Mouse (Mus musculus) limb, embryonic 12.5 days (tissue): ENCODE data around the gene Tmod3. TPM values are rescaled to one million over a fixed set of nuclear protein-coding genes. Genes with fewer than 3 reads are reported as not detected.

Experiments used
- ATAC-seq: fragments of 200-750 bp; cut with Nextera tagmentation; 2 replicates; pipeline ENCODE4 v1.8.0; 2017; ENCODE audit warnings: low read depth, moderate TSS enrichment; ENCODE audit not compliant: insufficient number of reproducible peaks, insufficient read depth, low FRiP score, low TSS enrichment
- H3K27ac ChIP-seq: fragments of 300-500 bp; sonication (generic); 2 replicates; pipeline ENCODE4 v1.5.1; 2016; ENCODE audit warnings: mild to moderate bottlenecking, moderate library complexity
- H3K27me3 ChIP-seq: fragments of 300-500 bp; sonication (generic); 2 replicates; pipeline ENCODE4 v1.6.1; 2016; ENCODE audit warnings: mild to moderate bottlenecking, moderate library complexity
- H3K36me3 ChIP-seq: fragments of 300-500 bp; sonication (generic); 2 replicates; pipeline ENCODE4 v1.6.1; 2016; ENCODE audit warnings: mild to moderate bottlenecking, moderate library complexity
- H3K4me1 ChIP-seq: fragments of 300-500 bp; sonication (generic); replicated peaks from 2 replicates; pipeline ENCODE4 v1.6.1; 2016
- H3K4me2 ChIP-seq: fragments of 300-500 bp; sonication (generic); 2 replicates; pipeline ENCODE4 v1.6.1; 2016; ENCODE audit warnings: mild to moderate bottlenecking, moderate library complexity
- H3K4me3 ChIP-seq: fragments of 300-500 bp; sonication (generic); replicated peaks from 2 replicates; pipeline ENCODE4 v1.5.1; 2016; ENCODE audit warnings: mild to moderate bottlenecking
- H3K9ac ChIP-seq: fragments of 300-500 bp; sonication (generic); replicated peaks from 2 replicates; pipeline ENCODE4 v1.6.1; 2016; ENCODE audit warnings: mild to moderate bottlenecking, moderate library complexity
- H3K9me3 ChIP-seq: fragments of 300-500 bp; sonication (generic); 2 replicates; pipeline ENCODE4 v1.6.1; 2016; ENCODE audit warnings: mild to moderate bottlenecking, moderate library complexity
- WGBS: fragments of 180-500 bp; shearing (Covaris S2); methylation state at CpG from one replicate; pipeline ENCODE4 v1.1.7; 2016; 5-methylcytosine and 5-hydroxymethylcytosine counted together
- polyA plus RNA-seq: library from polyadenylated mRNA; unstranded; fragments of >200 nt; fragmentation: Nextera tagmentation; extraction: Ambion mirVana; gene quantifications from 2 replicates; pipeline ENCODE4 v1.2.1, GENCODE M21; 2016

Gene Tmod3
- polyA plus RNA-seq, 1 experiment from 2014 or later, result 90.8 TPM

- H3K4me2 ChIP-seq, result no peak overlapping the region
- H3K27ac ChIP-seq, result no peak overlapping the region
- WGBS, result 81% methylated on average over 10 of the region's 10 CpGs
- no peak overlapping the region for H3K9ac ChIP-seq
- H3K9me3 ChIP-seq, result no peaks in the 10 kb centered on the region
- no peak for ATAC-seq
- no peaks in the 10 kb centered on the region for H3K4me1 ChIP-seq
- H3K36me3 ChIP-seq, result peaks cover 97% of the 10 kb centered on the region
- no peaks in the 10 kb centered on the region for H3K27me3 ChIP-seq
- no peak overlapping the region for H3K4me3 ChIP-seq
These were observed 103.8 kb downstream of the Tmod3 start for GRCm38 (mm10) chr9:75455684-75456083.

- Histone ChIP-seq H3K27me3 (no peaks in the 10 kb centered on the region), H3K4me3 (no peak overlapping the region), H3K36me3 (peaks cover 91% of the 10 kb centered on the region), H3K27ac (no peak overlapping the region), H3K9me3 (no peaks in the 10 kb centered on the region), H3K4me2 (no peak overlapping the region), H3K9ac (no peak overlapping the region), H3K4me1 (no peaks in the 10 kb centered on the region)
- ATAC-seq, result no peak
- 82% methylated on average over 2 of the region's 2 CpGs for WGBS
These were observed 105.5 kb downstream of the Tmod3 start for GRCm38 (mm10) chr9:75453994-75454393.

GRCm38 (mm10) chr9:75448021-75448420 is 111.4 kb downstream of the Tmod3 start:
- Histone ChIP-seq H3K36me3 (peaks cover 78% of the 10 kb centered on the region), H3K9ac (no peak overlapping the region), H3K9me3 (no peaks in the 10 kb centered on the region), H3K4me3 (no peak overlapping the region), H3K4me1 (peaks cover 2% of the 10 kb centered on the region), H3K27ac (no peak overlapping the region), H3K4me2 (no peak overlapping the region), H3K27me3 (no peaks in the 10 kb centered on the region)
- 94% methylated on average over 3 of the region's 3 CpGs for WGBS
- no peak for ATAC-seq

Other genes starting within 250 kb of the Tmod3 start
- not detected in 2 replicates for gene Bcl2l10, start 211.9 kb downstream of the Tmod3 start, polyA plus RNA-seq
- 114 TPM in 2 replicates for gene Mapk6, start 149.7 kb downstream of the Tmod3 start, polyA plus RNA-seq
- 51.6 and 54.9 TPM in 2 replicates for gene Leo1, start 118.1 kb downstream of the Tmod3 start, polyA plus RNA-seq
- gene Tmod2, start 51.7 kb upstream of the Tmod3 start, polyA plus RNA-seq, result 26.7 and 27.3 TPM in 2 replicates
- 22.0 and 25.8 TPM in 2 replicates for gene Lysmd2, start 66.1 kb upstream of the Tmod3 start, polyA plus RNA-seq
- gene Scg3, start 124.4 kb upstream of the Tmod3 start, polyA plus RNA-seq, result 0.13 and 0.78 TPM in 2 replicates
- gene Bmp5, start 215.7 kb upstream of the Tmod3 start, polyA plus RNA-seq, result 8.4 and 9.9 TPM in 2 replicates